ENCODE assay signal across 8 mouse cellular contexts in genomic region chr13:98890137-98890870, GRCm38 (mm10). TPM values are rescaled to one million over a fixed set of nuclear protein-coding genes. Genes with fewer than 3 reads are reported as not detected.
A peak's percentile ranks its signal among the peaks of the same experiment; 100 is the strongest.
DNase-seq lines count a peak whose midpoint lies in the region; ATAC-seq and TF ChIP-seq lines count a peak whose summit lies in the region.

No protein-coding gene starts in this region.

- H3K79me3 ChIP-seq in C2C12 (ENCODE audit: low read depth): peaks cover 80% of the 10 kb centered on the region

- H3K27ac ChIP-seq in embryonic facial prominence, embryonic 14.5 days (replicated peaks; ENCODE audit: low read depth, low read length): peak overlapping the region; percentile 97
- peak overlapping the region; percentile 97 for H3K27ac ChIP-seq in kidney, embryonic 14.5 days (ENCODE audit: low read depth, low read length)
- H3K27ac ChIP-seq in liver, embryonic 14.5 days: peak overlapping the region; percentile 76
- H3K27ac ChIP-seq in stomach, embryonic 14.5 days (ENCODE audit: low read length): peak overlapping the region; percentile 98

- WGBS in embryonic facial prominence, embryonic 14.5 days: 0% methylated on average over 10 of the region's 71 CpGs
- under 1% methylated on average over 67 of the region's 71 CpGs for WGBS in kidney, embryonic 14.5 days
- WGBS in liver, embryonic 14.5 days (ENCODE audit: insufficient replicate concordance): under 1% methylated on average over 71 of the region's 71 CpGs
- 0% methylated on average over 69 of the region's 71 CpGs for WGBS in stomach, embryonic 14.5 days

- TF ChIP-seq CTCF in C2C12 (IDR thresholded peaks at IDR 0.05; ENCODE audit: control insufficient read depth, insufficient read depth, insufficient read length): no peak
- TF ChIP-seq CTCF in liver, embryonic 14.5 days (IDR thresholded peaks at IDR 0.05; ENCODE audit: low read depth): no peak

- peak overlapping the region; percentile 85 for H3ac ChIP-seq in C2C12 (ENCODE audit: control insufficient read depth, insufficient read length, low read depth)

- H3K9ac ChIP-seq in embryonic facial prominence, embryonic 14.5 days (ENCODE audit: low read depth, low read length): peak overlapping the region; percentile 90
- peak overlapping the region; percentile 90 for H3K9ac ChIP-seq in kidney, embryonic 14.5 days (ENCODE audit: low read depth, low read length)
- peak overlapping the region; percentile 93 for H3K9ac ChIP-seq in liver, embryonic 14.5 days (replicated peaks)
- H3K9ac ChIP-seq in stomach, embryonic 14.5 days (replicated peaks; ENCODE audit: low read depth, low read length): peak overlapping the region; percentile 92

- peaks cover 20% of the 10 kb centered on the region for H3K4me1 ChIP-seq in embryonic facial prominence, embryonic 14.5 days (ENCODE audit: control insufficient read depth, insufficient read depth, low read length)
- peaks cover 17% of the 10 kb centered on the region for H3K4me1 ChIP-seq in kidney, embryonic 14.5 days (ENCODE audit: control insufficient read depth, insufficient read depth, low read length)
- H3K4me1 ChIP-seq in liver, embryonic 14.5 days (replicated peaks; ENCODE audit: control insufficient read depth in 2 of 2, insufficient read depth in 2 of 2, low read length in 1 of 2): peaks cover 16 to 17% of the 10 kb centered on the region in 2 experiments
- H3K4me1 ChIP-seq in stomach, embryonic 14.5 days (ENCODE audit: control insufficient read depth, insufficient read depth, low read length): peaks cover 20% of the 10 kb centered on the region; the same call in 1 of the 2 replicates

- H3K36me3 ChIP-seq in C2C12 (ENCODE audit: control insufficient read depth, insufficient read depth): peaks cover 43% of the 10 kb centered on the region
- peaks cover 31% of the 10 kb centered on the region for H3K36me3 ChIP-seq in embryonic facial prominence, embryonic 14.5 days (ENCODE audit: control insufficient read depth, insufficient read depth, low read length)
- H3K36me3 ChIP-seq in kidney, embryonic 14.5 days (ENCODE audit: control insufficient read depth, insufficient read depth, low read length): peaks cover 34% of the 10 kb centered on the region
- H3K36me3 ChIP-seq in liver, embryonic 14.5 days (replicated peaks; ENCODE audit: control insufficient read depth, insufficient read depth, low read depth): peaks cover 22% of the 10 kb centered on the region
- peaks cover 22% of the 10 kb centered on the region for H3K36me3 ChIP-seq in stomach, embryonic 14.5 days (ENCODE audit: control insufficient read depth, insufficient read depth, low read length)

- peak; percentile 77 for ATAC-seq in embryonic facial prominence, embryonic 14.5 days (ENCODE audit: low read depth)
- ATAC-seq in kidney, embryonic 14.5 days (ENCODE audit: low FRiP score, low TSS enrichment): peak; percentile 83
- peak; percentile 79 for ATAC-seq in liver, embryonic 14.5 days (ENCODE audit: insufficient read depth)
- peak; percentile 81 for ATAC-seq in stomach, embryonic 14.5 days (ENCODE audit: insufficient number of reproducible peaks, insufficient read depth, low FRiP score, low read depth)

- no peaks in the 10 kb centered on the region for H3K27me3 ChIP-seq in C2C12 (ENCODE audit: control insufficient read depth, insufficient read depth, insufficient read length)
- no peaks in the 10 kb centered on the region for H3K27me3 ChIP-seq in embryonic facial prominence, embryonic 14.5 days (replicated peaks; ENCODE audit: control insufficient read depth, insufficient read depth, low read length)
- H3K27me3 ChIP-seq in kidney, embryonic 14.5 days (ENCODE audit: control insufficient read depth, insufficient read depth, low read length): no peaks in the 10 kb centered on the region
- no peaks in the 10 kb centered on the region for H3K27me3 ChIP-seq in liver, embryonic 14.5 days (ENCODE audit: control insufficient read depth, insufficient read depth, low read length)
- H3K27me3 ChIP-seq in stomach, embryonic 14.5 days (ENCODE audit: control insufficient read depth, insufficient read depth, low read length): no peaks in the 10 kb centered on the region

- TF ChIP-seq EP300 in liver, embryonic 14.5 days (IDR thresholded peaks at IDR 0.05; ENCODE audit: low read depth): no peak

- peaks cover 100% of the 10 kb centered on the region for H3K79me2 ChIP-seq in C2C12 (ENCODE audit: control insufficient read depth, insufficient read depth)

- H3K9me3 ChIP-seq in embryonic facial prominence, embryonic 14.5 days (ENCODE audit: control insufficient read depth, low read length): no peaks in the 10 kb centered on the region
- no peaks in the 10 kb centered on the region for H3K9me3 ChIP-seq in kidney, embryonic 14.5 days (ENCODE audit: control insufficient read depth, low read length)
- H3K9me3 ChIP-seq in liver, embryonic 14.5 days (ENCODE audit: control insufficient read depth, low read length): no peaks in the 10 kb centered on the region
- no peaks in the 10 kb centered on the region for H3K9me3 ChIP-seq in stomach, embryonic 14.5 days (ENCODE audit: control insufficient read depth, low read depth, low read length)

- H3K4me3 ChIP-seq in C2C12 (ENCODE audit: insufficient read depth, poor library complexity, severe bottlenecking): peak overlapping the region; percentile 45
- peak overlapping the region; percentile 84 for H3K4me3 ChIP-seq in embryonic facial prominence, embryonic 14.5 days (ENCODE audit: low read depth, low read length)
- H3K4me3 ChIP-seq in kidney, embryonic 14.5 days (ENCODE audit: low read length): peak overlapping the region; percentile 80
- H3K4me3 ChIP-seq in liver, embryonic 14.5 days (ENCODE audit: insufficient read depth in 1 of 2, low read depth in 2 of 2, low read length in 2 of 2): peak overlapping the region; percentile 90 to 93
- H3K4me3 ChIP-seq in stomach, embryonic 14.5 days (ENCODE audit: low read depth, low read length): peak overlapping the region; percentile 69

- peak overlapping the region; percentile 85 for H3K4me2 ChIP-seq in embryonic facial prominence, embryonic 14.5 days (ENCODE audit: low read depth, low read length)
- H3K4me2 ChIP-seq in kidney, embryonic 14.5 days (replicated peaks; ENCODE audit: low read depth, low read length): peak overlapping the region; percentile 81
- peak overlapping the region; percentile 92 for H3K4me2 ChIP-seq in liver, embryonic 14.5 days (ENCODE audit: low read depth)
- peak overlapping the region; percentile 63 for H3K4me2 ChIP-seq in stomach, embryonic 14.5 days (replicated peaks; ENCODE audit: low read depth, low read length)

- DNase-seq in adrenal gland, postnatal 25 days: peak; percentile 74
- DNase-seq in embryonic facial prominence, embryonic 14.5 days (ENCODE audit: low spot score): peak; percentile 75
- peak; percentile 43 to 46 for DNase-seq in heart, adult 9 months (ENCODE audit: low spot score in 2 of 2)
- peak; percentile 38 to 54 (median 46) for DNase-seq in liver, embryonic 14.5 days (ENCODE audit: low read depth in 3 of 3, low spot score in 3 of 3)
- peak; percentile 38 to 42 for DNase-seq in natural killer cell, adult 2 months (ENCODE audit: low spot score in 2 of 2)

TF ChIP-seq in C2C12, 6 proteins besides CTCF, POLR2A, EP300 and RAD21:
- no peak for TF ChIP-seq CEBPB (IDR thresholded peaks at IDR 0.05; ENCODE audit: low read depth)
- peak; percentile 28 for TF ChIP-seq MYOD1 (IDR thresholded peaks at IDR 0.05; ENCODE audit: control insufficient read depth, insufficient read length, low read depth)
- no peak for TF ChIP-seq FOSL1 (IDR thresholded peaks at IDR 0.05; ENCODE audit: insufficient read depth, low read length, poor library complexity, severe bottlenecking)

RNA-seq across cellular contexts. Expression of gene Tnpo1, which starts 35.9 kb away (rescaled TPM):
- polyA plus RNA-seq in C2C12 (2012; fragmentation: generic; extraction: Trizol): 44.1 TPM
- total RNA-seq in adrenal gland, postnatal 25 days (2021): 106 and 135 TPM in 2 replicates
- polyA plus RNA-seq in embryonic facial prominence, embryonic 14.5 days (2014; fragmentation: Nextera tagmentation; extraction: Ambion mirVana): 40.3 and 42.3 TPM in 2 replicates
- 68.3 and 76.8 TPM in 2 replicates for polyA plus RNA-seq in kidney, embryonic 14.5 days (2014; fragmentation: Nextera tagmentation; extraction: Ambion mirVana)
- polyA plus RNA-seq in liver, embryonic 14.5 days (2012; rRNA removed): 8.9 and 10.5 TPM in 2 replicates
- polyA plus RNA-seq in liver, embryonic 14.5 days (2014; fragmentation: Nextera tagmentation; extraction: Ambion mirVana): 13.6 and 13.9 TPM in 2 replicates
- 74.6 and 75.1 TPM in 2 replicates for polyA plus RNA-seq in stomach, embryonic 14.5 days (2014; fragmentation: Nextera tagmentation; extraction: Ambion mirVana)

Comparison
In these comparisons a context has a peak if more than half of its experiments do, and no peak if none do; other contexts are left out.
1. Peak in every context shown above with its lines: DNase-seq, ATAC-seq, H3K4me3 ChIP-seq and H3K27ac ChIP-seq.